Mouse (Mus musculus): ENCODE measurements around the gene Nt5c3b.

Nt5c3b gene

DNA sequence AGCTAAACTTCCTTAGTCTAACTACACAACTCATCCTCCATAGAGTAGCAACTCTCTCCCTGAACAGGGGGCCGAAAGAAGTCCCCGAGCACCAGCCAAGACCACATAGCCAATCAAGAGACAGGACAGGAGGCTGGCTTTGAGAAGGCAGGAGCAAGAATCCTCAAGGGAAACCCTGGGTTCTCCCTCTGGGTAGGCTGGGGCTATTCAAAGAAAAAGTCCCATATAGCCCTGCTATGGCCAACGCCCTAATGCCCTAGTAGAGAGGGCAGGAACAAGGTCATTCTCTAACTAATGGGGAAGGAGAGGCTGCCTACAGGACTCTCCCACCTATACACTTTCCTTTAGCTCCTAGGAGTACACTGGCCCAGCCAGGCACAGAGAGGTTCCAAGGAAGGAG is 56.6 kb downstream of the Nt5c3b start:
- intact Hi-C loops (cut with DNase I): no loop called here

- intact Hi-C loops (cut with DNase I): no loop called here
These were observed 58.9 kb downstream of the Nt5c3b start for GRCm38 (mm10) chr11:100382682-100383081.

DNA sequence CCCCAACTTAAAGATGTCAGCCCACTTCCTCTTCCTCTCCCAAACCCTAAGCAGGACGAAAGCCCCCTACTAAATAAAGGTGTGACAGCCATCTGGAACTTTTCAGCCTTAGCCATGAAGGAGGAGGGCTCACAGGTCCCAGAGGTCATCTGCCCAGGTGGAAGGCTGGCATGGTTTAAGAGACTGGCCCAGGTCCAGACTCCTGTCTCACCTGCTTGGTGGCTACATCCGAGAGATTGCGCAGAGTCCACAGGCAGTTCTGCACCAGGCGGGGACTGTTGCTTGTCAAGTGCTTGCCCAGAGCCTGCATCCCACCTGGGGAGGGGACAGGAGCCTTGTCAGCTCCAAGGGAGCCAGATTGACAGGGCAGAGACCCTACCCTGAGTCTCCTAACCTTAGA is 62.3 kb downstream of the Nt5c3b start:
- intact Hi-C loops (cut with DNase I): no loop called here

- intact Hi-C loops (cut with DNase I): no loop called here
These were observed 63.2 kb downstream of the Nt5c3b start for GRCm38 (mm10) chr11:100378446-100378845.

DNA sequence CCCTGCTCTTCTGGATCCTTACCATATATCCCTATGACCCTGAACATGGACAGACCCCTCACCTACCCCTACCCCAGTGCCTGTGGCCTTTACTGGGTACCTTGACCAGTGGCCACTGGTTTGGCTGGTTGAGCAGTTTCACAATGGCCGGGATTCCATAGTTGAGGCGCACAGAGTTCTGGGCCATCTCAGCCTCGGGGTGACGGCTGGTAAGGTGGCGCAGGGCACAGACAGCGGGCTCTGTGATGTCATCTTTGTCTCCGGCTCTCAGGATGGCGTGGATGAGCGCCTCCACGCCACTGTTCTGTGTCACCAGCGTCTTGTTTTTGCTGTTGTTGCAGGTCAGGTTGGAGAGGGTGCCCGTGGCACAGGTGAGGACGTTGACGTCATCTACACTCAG is 63.6 kb downstream of the Nt5c3b start:
- intact Hi-C loops (cut with DNase I): no loop called here

- intact Hi-C loops (cut with DNase I): no loop called here
These were observed 64.7 kb downstream of the Nt5c3b start for GRCm38 (mm10) chr11:100376746-100377389.

GRCm38 (mm10) chr11:100376005-100376404 is 65.6 kb downstream of the Nt5c3b start:
- intact Hi-C loops (cut with DNase I): no loop called here

- intact Hi-C loops (cut with DNase I): no loop called here
These were observed 66.5 kb downstream of the Nt5c3b start for GRCm38 (mm10) chr11:100375127-100375526.

Small RNAs within 50 kb of the gene (microRNA-seq; reads per million reads assigned to microRNA genes)
- 0 reads per million in 2 experiments for gene Gm27374
- 0.46 to 0.62 reads per million in 2 experiments for gene Mir7116
